Mouse (Mus musculus) limb, embryonic 13.5 days (tissue): ENCODE data around the gene Ptpn5. TPM values are rescaled to one million over a fixed set of nuclear protein-coding genes. Genes with fewer than 3 reads are reported as not detected.

Experiments
- ATAC-seq: fragments of 200-750 bp; cut with Nextera tagmentation; 2 replicates; pipeline ENCODE4 v1.8.0; 2017; ENCODE audit warnings: low read depth, moderate number of reproducible peaks, moderate TSS enrichment; ENCODE audit not compliant: low FRiP score
- H3K27ac ChIP-seq: fragments of 300-500 bp; sonication (generic); 2 replicates; pipeline ENCODE4 v1.5.1; 2015; ENCODE audit warnings: inconsistent platforms, mild to moderate bottlenecking, moderate library complexity
- H3K27me3 ChIP-seq: fragments of 300-500 bp; sonication (generic); 2 replicates; pipeline ENCODE4 v1.6.1; 2015; ENCODE audit warnings: mild to moderate bottlenecking, inconsistent platforms
- H3K36me3 ChIP-seq: fragments of 300-500 bp; sonication (generic); 2 replicates; pipeline ENCODE4 v1.6.1; 2015; ENCODE audit warnings: inconsistent platforms, mild to moderate bottlenecking, moderate library complexity
- H3K4me1 ChIP-seq: fragments of 300-500 bp; sonication (generic); 2 replicates; pipeline ENCODE4 v1.6.1; 2015; ENCODE audit warnings: inconsistent platforms
- H3K4me2 ChIP-seq: fragments of 300-500 bp; sonication (generic); replicated peaks from 2 replicates; pipeline ENCODE4 v1.6.1; 2015; ENCODE audit warnings: inconsistent platforms, mild to moderate bottlenecking, moderate library complexity
- H3K4me3 ChIP-seq: fragments of 300-500 bp; sonication (generic); 2 replicates; pipeline ENCODE4 v1.5.1; 2015; ENCODE audit warnings: moderate library complexity, mild to moderate bottlenecking, inconsistent platforms
- H3K9ac ChIP-seq: fragments of 300-500 bp; sonication (generic); 2 replicates; pipeline ENCODE4 v1.6.1; 2015; ENCODE audit warnings: mild to moderate bottlenecking, inconsistent platforms
- H3K9me3 ChIP-seq: fragments of 300-500 bp; sonication (generic); 2 replicates; pipeline ENCODE4 v1.6.1; 2016; ENCODE audit warnings: inconsistent platforms
- WGBS: fragments of 180-500 bp; shearing (Covaris S2); methylation state at CpG from one replicate; pipeline ENCODE4 v1.1.7; 2015; 5-methylcytosine and 5-hydroxymethylcytosine counted together
- polyA plus RNA-seq: library from polyadenylated mRNA; unstranded; fragments of >200 nt; fragmentation: Nextera tagmentation; extraction: Ambion mirVana; gene quantifications from 2 replicates; pipeline ENCODE4 v1.2.1, GENCODE M21; 2015

Gene Ptpn5
- polyA plus RNA-seq, 1 experiment from 2014 or later = 0.38 TPM

DNA sequence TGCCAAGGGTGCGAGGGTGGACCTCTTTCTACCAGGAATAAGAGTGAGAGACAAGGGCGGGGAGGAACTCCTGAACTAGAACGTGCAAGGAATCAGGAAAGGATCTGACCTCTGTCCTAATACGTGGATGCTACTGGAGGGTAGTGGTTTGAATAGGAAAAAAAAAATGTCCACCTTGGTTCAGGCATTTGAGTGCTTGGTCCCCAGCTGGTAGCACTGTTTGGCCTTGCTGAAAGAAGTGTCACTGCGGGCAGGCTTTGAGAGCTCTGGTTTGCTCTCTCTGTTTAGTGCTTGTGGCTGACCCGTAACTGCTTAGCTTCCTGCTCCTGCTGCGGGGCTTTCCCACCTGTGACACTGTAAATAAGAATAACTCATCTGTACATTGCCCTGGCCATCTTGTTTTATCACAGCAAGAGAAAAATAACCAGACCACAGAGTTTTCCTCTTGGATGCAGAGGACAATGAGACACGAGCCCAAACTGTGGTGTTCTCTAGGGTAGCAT lies 6.4 kb upstream of the Ptpn5 start:
- Histone ChIP-seq H3K9ac (no peak overlapping the region), H3K27ac (no peak overlapping the region), H3K27me3 (peaks cover 18% of the 10 kb centered on the region), H3K9me3 (no peaks in the 10 kb centered on the region), H3K4me2 (no peak overlapping the region), H3K36me3 (no peaks in the 10 kb centered on the region), H3K4me1 (no peaks in the 10 kb centered on the region), H3K4me3 (no peak overlapping the region)
- WGBS = 78% methylated on average over 8 of the region's 8 CpGs
- no peak for ATAC-seq

GRCm38 (mm10) chr7:47134570-47134969 lies 1.1 kb upstream of the Ptpn5 start:
- H3K4me1 ChIP-seq = peaks cover 15% of the 10 kb centered on the region
- H3K36me3 ChIP-seq = no peaks in the 10 kb centered on the region
- H3K9me3 ChIP-seq = no peaks in the 10 kb centered on the region
- 43% methylated on average over 5 of the region's 5 CpGs for WGBS
- no peak for ATAC-seq
- H3K27me3 ChIP-seq = peaks cover 72% of the 10 kb centered on the region
- no peak overlapping the region for H3K27ac ChIP-seq
- H3K4me3 ChIP-seq = no peak overlapping the region
- no peak overlapping the region for H3K4me2 ChIP-seq
- H3K9ac ChIP-seq = no peak overlapping the region

- H3K4me1 ChIP-seq = peaks cover 15% of the 10 kb centered on the region
- peak overlapping the region; percentile 68 for H3K9ac ChIP-seq
- peak overlapping the region; percentile 63 for H3K4me3 ChIP-seq
- under 1% methylated on average over 10 of the region's 10 CpGs for WGBS
- no peak; the same call in 1 of the 2 replicates for ATAC-seq
- H3K27me3 ChIP-seq = peaks cover 83% of the 10 kb centered on the region
- no peak overlapping the region for H3K27ac ChIP-seq
- no peaks in the 10 kb centered on the region for H3K36me3 ChIP-seq
- peak overlapping the region; percentile 99 for H3K4me2 ChIP-seq
- no peaks in the 10 kb centered on the region for H3K9me3 ChIP-seq
Measured at GRCm38 (mm10) chr7:47132931-47133260, 588 bp downstream of the Ptpn5 start.

- Histone ChIP-seq H3K4me2 (peak overlapping the region; percentile 99), H3K9ac (peak overlapping the region; percentile 68), H3K27ac (no peak overlapping the region), H3K36me3 (no peaks in the 10 kb centered on the region), H3K27me3 (peaks cover 83% of the 10 kb centered on the region), H3K4me3 (peak overlapping the region; percentile 63), H3K4me1 (peaks cover 15% of the 10 kb centered on the region), H3K9me3 (no peaks in the 10 kb centered on the region)
- peak; percentile 68 for ATAC-seq
- under 1% methylated on average over 61 of the region's 65 CpGs for WGBS
Measured at GRCm38 (mm10) chr7:47132180-47132930, 1.1 kb downstream of the Ptpn5 start.

GRCm38 (mm10) chr7:47131840-47132179 lies 1.7 kb downstream of the Ptpn5 start:
- ATAC-seq = peak; percentile 46
- WGBS = 1% methylated on average over 15 of the region's 15 CpGs

DNA sequence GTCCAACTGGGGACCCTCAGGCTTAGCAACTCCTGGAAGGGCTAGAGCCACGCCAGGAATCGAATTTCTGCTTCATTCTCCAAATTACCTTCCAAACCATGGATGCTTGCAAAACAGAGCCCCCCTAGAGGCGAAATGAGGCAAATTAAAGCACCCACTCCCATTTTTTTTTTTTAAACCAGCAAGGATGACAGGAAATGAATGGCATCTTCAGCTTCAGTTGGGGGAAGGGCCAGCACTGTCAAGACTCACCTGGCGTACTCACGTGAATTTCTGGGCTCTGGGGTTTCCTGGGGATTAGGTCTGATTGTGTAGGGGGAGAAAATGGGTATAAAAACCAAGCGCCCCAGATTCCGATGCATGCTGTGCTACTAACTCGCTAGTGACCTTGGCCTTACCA lies 2.2 kb downstream of the Ptpn5 start:
- Histone ChIP-seq H3K27ac (no peak overlapping the region), H3K4me3 (no peak overlapping the region), H3K4me2 (no peak overlapping the region; the same call in 1 of the 2 replicates), H3K9ac (no peak overlapping the region), H3K36me3 (no peaks in the 10 kb centered on the region), H3K4me1 (peaks cover 15% of the 10 kb centered on the region), H3K27me3 (peaks cover 82% of the 10 kb centered on the region), H3K9me3 (no peaks in the 10 kb centered on the region)
- WGBS = 29% methylated on average over 8 of the region's 8 CpGs
- ATAC-seq = no peak

More at GRCm38 (mm10) chr7:47131840-47132179, 1.7 kb downstream of the Ptpn5 start:
- Histone ChIP-seq H3K36me3 (no peaks in the 10 kb centered on the region), H3K27ac (no peak overlapping the region), H3K27me3 (peaks cover 86% of the 10 kb centered on the region), H3K9me3 (no peaks in the 10 kb centered on the region), H3K4me3 (peak overlapping the region; percentile 63), H3K9ac (peak overlapping the region; percentile 68), H3K4me1 (peaks cover 15% of the 10 kb centered on the region), H3K4me2 (peak overlapping the region; percentile 99)

GRCm38 (mm10) chr7:47122026-47122425 lies 11.5 kb downstream of the Ptpn5 start:
- ATAC-seq = no peak
- 0 out of 2 replicates have a peak, but pooled peaks cover under 1% of the 10 kb centered on the region for H3K27me3 ChIP-seq
- no peak overlapping the region for H3K27ac ChIP-seq
- H3K36me3 ChIP-seq = no peaks in the 10 kb centered on the region
- H3K4me1 ChIP-seq = no peaks in the 10 kb centered on the region
- H3K9ac ChIP-seq = no peak overlapping the region
- 91% methylated on average over 3 of the region's 3 CpGs for WGBS
- H3K4me3 ChIP-seq = no peak overlapping the region
- no peaks in the 10 kb centered on the region for H3K9me3 ChIP-seq
- H3K4me2 ChIP-seq = no peak overlapping the region

DNA sequence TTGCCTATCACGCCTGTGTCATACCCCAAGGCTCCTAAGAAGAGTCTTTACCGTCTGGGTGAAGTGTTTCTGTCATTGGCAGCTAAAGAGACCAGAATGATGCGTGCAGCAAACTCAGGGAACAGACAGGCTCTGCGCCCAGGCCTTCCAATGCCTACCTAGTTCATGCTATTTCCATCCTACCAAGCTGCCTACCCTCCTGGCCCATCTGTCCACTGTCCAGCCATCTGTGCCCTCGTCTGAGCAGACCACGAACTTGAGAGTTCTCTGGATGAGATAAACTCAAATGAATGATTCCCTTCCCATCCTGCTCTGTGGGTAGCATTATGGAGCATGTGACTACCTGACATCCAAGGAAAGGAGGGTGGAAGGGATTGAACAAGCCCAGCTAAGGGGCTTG lies 16.8 kb downstream of the Ptpn5 start:
- no peaks in the 10 kb centered on the region for H3K36me3 ChIP-seq
- no peak overlapping the region for H3K4me2 ChIP-seq
- ATAC-seq = no peak
- no peak overlapping the region for H3K9ac ChIP-seq
- no peak overlapping the region for H3K4me3 ChIP-seq
- WGBS = 78% methylated on average over 6 of the region's 6 CpGs
- H3K4me1 ChIP-seq = no peaks in the 10 kb centered on the region
- no peaks in the 10 kb centered on the region for H3K9me3 ChIP-seq
- H3K27me3 ChIP-seq = no peaks in the 10 kb centered on the region
- no peak overlapping the region for H3K27ac ChIP-seq

DNA sequence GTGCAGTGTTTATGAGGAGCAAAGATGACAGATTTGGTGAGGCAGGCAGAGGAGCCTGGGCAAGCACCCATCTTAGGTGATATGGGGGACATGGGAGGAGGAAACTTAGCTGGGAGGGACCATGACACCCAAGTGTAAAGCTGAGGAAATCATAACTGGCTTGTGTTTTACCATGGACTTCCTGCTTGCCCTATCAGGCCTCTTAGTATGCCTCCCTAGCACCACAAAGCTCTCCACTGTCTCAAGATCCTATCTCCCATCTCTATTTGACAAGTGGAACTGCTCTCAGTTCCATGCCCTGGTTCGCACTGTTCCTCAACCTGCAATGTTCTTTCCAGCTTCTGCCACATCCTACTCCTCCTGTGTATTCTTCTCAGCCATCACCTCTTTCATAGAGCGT lies 18.0 kb downstream of the Ptpn5 start:
- Histone ChIP-seq H3K36me3 (no peaks in the 10 kb centered on the region), H3K27me3 (no peaks in the 10 kb centered on the region), H3K4me2 (no peak overlapping the region), H3K4me3 (no peak overlapping the region), H3K9ac (no peak overlapping the region), H3K27ac (no peak overlapping the region), H3K9me3 (no peaks in the 10 kb centered on the region), H3K4me1 (no peaks in the 10 kb centered on the region)
- WGBS = 89% methylated on average over 2 of the region's 2 CpGs
- ATAC-seq = no peak

DNA sequence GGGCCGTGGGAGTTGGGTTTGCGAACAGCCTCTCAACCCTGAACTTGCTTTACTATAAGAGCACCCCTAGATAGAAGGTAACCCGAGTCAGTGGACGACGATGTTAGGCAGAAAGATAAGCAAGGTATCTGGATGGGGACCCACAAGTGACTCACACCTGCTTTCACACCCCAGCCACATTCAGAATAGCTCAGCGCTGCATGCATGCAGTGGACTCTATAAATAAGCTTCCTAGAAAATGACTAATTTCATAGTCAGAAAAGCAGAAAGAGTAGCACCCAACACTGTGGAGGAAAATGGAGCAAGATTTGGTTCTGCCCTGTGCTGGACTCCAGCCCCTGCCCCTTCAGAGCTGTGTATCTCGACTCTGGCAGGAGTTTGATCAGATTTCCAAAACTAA lies 20.1 kb downstream of the Ptpn5 start:
- Histone ChIP-seq H3K9ac (no peak overlapping the region), H3K27me3 (no peaks in the 10 kb centered on the region), H3K4me2 (no peak overlapping the region), H3K27ac (no peak overlapping the region), H3K9me3 (no peaks in the 10 kb centered on the region), H3K36me3 (no peaks in the 10 kb centered on the region), H3K4me1 (no peaks in the 10 kb centered on the region), H3K4me3 (no peak overlapping the region)
- WGBS = 85% methylated on average over 7 of the region's 7 CpGs
- ATAC-seq = no peak

DNA sequence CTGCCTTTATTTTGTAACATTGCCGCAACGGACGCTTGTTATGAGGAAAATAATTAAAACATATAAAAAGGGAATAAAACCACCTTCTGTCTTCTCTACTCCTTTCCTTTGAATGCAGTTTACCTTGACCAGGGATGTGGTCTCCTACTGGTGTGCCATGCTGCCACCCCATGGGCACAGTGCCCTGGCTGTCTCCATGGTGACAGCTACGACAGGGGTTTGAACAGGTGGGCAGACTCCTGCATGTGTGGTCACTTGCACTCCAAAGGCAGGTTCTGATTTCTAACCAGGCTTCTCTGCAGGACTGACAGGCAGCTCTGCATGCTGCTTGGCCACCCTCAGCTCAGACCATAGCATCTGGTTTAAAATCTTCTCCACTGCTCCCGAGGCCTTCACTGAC lies 21.4 kb downstream of the Ptpn5 start:
- Histone ChIP-seq H3K9ac (no peak overlapping the region), H3K9me3 (no peaks in the 10 kb centered on the region), H3K27me3 (no peaks in the 10 kb centered on the region), H3K27ac (no peak overlapping the region), H3K4me2 (no peak overlapping the region), H3K4me3 (no peak overlapping the region), H3K4me1 (no peaks in the 10 kb centered on the region), H3K36me3 (no peaks in the 10 kb centered on the region)
- WGBS = 86% methylated on average over 5 of the region's 5 CpGs
- no peak for ATAC-seq

DNA sequence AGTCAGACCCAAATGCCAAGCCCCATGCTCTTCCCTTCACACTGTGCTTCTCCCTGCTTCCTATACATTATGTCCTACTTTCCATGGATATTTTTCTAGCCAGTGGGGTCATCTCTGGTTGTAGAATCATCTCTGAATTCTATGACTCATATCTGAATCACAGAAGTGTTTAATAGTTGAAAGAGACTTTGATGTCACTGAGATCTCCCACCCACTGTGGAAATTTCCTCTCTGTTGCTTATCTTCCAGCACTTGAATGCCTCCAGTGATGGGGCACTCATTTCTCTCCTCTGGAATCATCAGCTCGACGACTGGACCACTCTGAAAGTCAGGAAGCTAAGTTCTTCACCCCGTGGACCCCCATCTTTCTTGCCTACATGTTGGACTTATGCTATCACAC lies 22.4 kb downstream of the Ptpn5 start:
- H3K27me3 ChIP-seq = no peaks in the 10 kb centered on the region
- H3K9me3 ChIP-seq = no peaks in the 10 kb centered on the region
- no peak overlapping the region for H3K9ac ChIP-seq
- WGBS = 82% methylated on average over 3 of the region's 3 CpGs
- no peaks in the 10 kb centered on the region for H3K4me1 ChIP-seq
- H3K27ac ChIP-seq = no peak overlapping the region
- H3K4me3 ChIP-seq = no peak overlapping the region
- H3K4me2 ChIP-seq = no peak overlapping the region
- no peak for ATAC-seq
- no peaks in the 10 kb centered on the region for H3K36me3 ChIP-seq

DNA sequence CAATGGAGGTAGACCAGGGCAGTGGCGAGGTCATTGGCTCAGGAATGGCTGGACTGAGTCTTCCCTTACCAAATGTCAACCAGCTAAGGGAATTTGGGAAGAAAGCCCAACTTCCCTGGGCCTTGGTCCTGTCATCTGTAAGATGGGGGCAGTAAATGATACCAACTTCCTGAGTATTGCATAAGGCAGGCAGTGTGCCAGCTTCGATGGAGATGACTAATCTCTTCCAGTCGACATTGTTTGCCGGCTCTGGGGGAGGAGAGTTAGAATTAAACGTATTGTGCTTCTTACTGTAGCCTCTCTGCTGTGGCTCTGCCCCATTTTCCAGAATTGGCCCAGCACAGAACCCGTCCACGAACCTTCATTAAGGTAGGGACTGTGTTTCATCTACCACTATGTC lies 23.0 kb downstream of the Ptpn5 start:
- Histone ChIP-seq H3K4me3 (no peak overlapping the region), H3K27me3 (no peaks in the 10 kb centered on the region), H3K4me1 (no peaks in the 10 kb centered on the region), H3K9ac (no peak overlapping the region), H3K36me3 (no peaks in the 10 kb centered on the region), H3K27ac (no peak overlapping the region), H3K4me2 (no peak overlapping the region), H3K9me3 (no peaks in the 10 kb centered on the region)
- 81% methylated on average over 7 of the region's 7 CpGs for WGBS
- ATAC-seq = no peak
